Mouse (Mus musculus): ENCODE measurements at regions not wholly inside any gene's neighbourhood (a gene's known extent, or its start where the extent isn't known, plus 50 kb on each side); places are given as distances from the start of the nearest gene placed in this dataset.

- DNase-seq (ENCODE audit: low spot score in 2 of 2): no peak
Observed at GRCm38 (mm10) chr12:26785550-26785949, 316.5 kb downstream of the Cmpk2 start.

- DNase-seq (ENCODE audit: low spot score in 2 of 2): no peak
Observed at GRCm38 (mm10) chr12:26784426-26784825, 315.4 kb downstream of the Cmpk2 start.

GRCm38 (mm10) chr12:26783800-26784199 is 314.8 kb downstream of the Cmpk2 start:
- DNase-seq (ENCODE audit: low spot score in 2 of 2): no peak

DNA sequence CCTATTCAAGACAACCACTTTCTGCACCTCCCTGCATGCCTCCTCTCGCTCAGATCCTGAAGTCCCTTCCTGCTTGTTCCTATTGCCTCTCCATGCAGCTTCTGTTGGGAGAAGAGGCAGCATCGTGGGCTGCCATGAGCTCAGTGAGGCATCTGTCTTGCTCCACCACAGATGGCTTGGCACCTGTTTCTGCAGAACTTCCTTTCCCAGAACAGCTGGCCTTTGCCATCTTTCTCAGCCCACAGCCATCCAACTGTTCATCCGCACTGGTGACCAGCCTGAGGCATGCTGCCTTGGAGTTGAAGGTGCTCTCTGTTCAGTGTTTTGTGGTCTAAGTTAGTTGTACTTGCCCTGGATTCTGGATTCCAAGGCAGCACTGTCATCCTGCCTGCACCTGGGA is 312.5 kb downstream of the Cmpk2 start:
- DNase-seq (ENCODE audit: low spot score in 2 of 2): no peak

DNA sequence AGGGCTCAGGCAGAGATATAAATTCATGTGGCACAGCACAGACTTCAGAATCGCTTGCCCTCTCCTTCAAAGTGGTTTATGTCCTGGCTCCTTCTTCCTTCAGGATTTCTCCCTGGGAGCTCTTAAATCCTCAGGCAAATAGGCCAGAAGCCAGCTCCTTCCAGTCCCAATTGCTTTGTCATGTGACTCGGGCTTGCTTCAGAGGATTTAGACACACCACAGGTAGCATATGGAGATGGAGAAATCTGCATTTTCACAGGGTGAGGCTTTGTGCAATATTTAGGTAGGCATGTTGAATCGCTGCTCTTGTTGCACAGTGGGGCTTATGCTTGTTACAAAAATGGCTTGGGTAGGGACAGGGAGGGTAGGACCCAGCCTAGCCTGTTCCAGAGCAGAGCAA is 309.8 kb downstream of the Cmpk2 start:
- DNase-seq (ENCODE audit: low spot score in 2 of 2): no peak

GRCm38 (mm10) chr12:26776986-26777385 is 308.0 kb downstream of the Cmpk2 start:
- DNase-seq (ENCODE audit: low spot score in 2 of 2): no peak

DNA sequence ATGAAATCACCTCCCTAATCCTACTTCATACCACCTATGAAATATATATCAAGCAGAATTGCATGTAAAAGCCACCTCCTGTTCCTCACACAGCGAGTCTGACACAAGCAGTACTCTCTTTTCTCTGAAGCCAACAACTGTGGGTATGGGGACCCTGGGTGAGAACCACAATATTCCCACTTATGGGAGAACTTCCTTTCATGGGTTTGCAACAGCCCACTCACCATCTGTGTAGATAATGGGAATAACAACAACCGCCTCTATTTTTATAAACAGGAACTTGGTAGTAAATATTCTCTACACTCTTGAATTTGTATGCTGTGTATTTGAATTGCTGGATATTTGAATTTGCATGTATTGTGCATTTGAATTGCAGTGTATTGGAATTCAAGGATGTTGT is 305.0 kb downstream of the Cmpk2 start:
- DNase-seq (ENCODE audit: low spot score in 2 of 2): no peak

DNA sequence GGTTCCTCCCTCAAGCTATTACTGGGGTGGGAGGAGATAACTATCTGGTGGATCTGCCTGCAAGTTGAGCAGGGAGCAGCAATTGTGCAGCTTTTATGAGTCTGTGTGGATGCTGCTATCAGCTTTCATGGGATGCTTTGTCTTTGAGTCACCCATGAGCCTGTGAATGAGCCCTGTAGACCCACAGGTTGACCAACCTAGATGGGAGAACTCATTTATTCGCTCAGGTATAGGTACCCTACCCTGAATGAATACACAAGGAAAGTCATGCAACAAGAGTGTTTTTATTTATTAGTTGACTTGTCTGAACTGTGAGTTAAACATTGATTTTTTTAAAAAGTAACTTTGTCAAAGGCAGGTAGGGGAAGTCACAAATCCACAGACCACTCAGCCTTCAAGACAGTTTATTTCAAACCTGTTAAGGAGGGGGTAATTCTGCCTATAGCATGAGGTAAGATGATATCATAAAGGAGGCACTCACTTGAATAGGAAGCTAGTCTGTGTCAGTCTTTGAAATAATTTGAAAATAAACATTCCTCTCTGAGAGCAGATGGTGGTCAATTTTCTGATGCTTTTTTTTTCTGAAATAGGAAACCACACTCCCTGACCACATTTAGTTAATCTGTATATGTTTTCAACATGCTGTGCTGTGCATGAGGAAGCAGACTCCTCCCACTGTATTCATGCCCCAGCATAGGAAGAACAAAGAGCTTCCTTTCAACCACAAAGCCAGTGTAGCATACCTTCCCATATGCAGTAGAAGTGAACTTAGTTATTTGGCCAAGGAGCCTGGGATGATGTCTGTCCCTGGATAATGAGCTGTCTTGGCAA is 302.0 kb downstream of the Cmpk2 start:
- no peak for DNase-seq (ENCODE audit: low spot score in 2 of 2)

GRCm38 (mm10) chr12:26767551-26767950 is 298.5 kb downstream of the Cmpk2 start:
- no peak for DNase-seq (ENCODE audit: low spot score in 2 of 2)

- DNase-seq (ENCODE audit: low spot score in 2 of 2): no peak
Observed at GRCm38 (mm10) chr12:26758657-26759325, 289.8 kb downstream of the Cmpk2 start.

DNA sequence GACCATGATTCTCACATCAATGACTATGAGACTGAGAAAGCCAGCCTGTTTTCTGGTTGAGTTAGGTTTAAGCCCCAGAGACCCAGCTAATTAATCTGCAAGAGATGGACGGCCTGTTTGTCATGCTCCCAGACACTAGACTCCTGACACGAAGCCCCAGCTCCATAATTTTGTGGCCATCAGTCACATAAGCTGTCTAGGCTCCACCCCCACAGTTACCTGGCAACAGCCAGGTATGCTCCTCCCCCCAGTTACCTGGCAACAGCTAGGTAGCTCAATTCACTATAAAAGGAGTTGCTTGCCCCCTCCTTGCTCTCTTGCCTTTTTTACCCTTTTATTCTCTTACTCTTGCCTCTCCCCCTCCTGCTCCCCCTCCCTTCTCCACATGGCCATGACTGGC is 287.3 kb downstream of the Cmpk2 start:
- DNase-seq (ENCODE audit: low spot score in 2 of 2): no peak

- DNase-seq (ENCODE audit: low spot score in 2 of 2): no peak
Observed at GRCm38 (mm10) chr12:26754611-26755010, 285.6 kb downstream of the Cmpk2 start.

- no peak for DNase-seq (ENCODE audit: low spot score in 2 of 2)
Observed at GRCm38 (mm10) chr12:26734558-26734897, 265.5 kb downstream of the Cmpk2 start.

DNA sequence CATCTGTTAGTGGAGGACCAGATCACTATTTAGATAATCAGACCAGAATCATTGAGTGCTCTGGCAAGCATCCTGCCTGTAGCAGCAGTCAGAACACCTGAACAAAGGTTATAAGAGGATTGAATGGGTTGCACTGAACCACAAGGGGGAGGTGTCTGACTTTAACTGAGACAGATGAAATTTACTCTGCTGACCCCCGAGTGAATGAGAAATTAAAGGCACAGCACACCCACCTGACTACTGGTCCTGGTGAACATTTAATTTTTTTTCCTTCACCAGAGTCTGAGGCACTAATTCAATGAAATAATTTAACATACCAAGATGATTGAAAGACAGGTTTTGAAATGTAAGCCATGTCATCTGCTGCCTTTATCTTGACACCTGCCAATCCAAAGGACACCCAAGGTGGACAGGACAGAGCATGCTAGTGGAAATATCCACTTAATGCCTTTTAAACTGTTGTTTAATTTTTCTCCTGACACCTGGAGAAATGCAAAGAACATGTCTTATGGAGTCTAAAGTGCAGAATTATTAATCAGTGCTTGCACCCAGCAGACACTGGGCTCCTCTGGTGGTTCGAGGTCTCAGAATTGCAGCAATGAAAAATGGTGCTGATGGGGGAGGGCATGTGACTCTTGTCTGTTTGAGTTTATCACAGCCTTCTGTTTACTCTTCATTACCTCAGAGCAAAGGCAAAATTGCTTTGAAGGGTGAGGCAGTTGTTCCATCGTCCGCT is 265.0 kb downstream of the Cmpk2 start:
- DNase-seq (ENCODE audit: low spot score in 2 of 2): no peak

DNA sequence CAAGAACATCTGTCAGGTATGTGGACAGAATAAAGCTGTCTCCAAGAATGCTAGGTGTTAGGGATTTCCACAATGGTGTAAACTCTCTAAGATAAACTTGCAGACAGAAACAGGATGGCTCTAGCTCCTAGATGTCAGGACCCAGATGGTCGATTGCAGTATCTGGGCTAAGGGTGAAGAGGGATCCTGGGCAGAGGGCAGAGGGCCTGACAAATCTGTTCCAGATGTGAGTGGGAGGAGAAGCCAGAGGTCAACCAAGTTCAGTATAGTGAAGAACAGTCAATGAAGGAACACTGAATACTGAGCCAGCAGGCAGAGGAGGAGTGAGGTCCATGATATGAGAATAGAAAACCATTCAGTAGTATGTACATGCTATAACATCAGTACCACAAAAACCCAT is 254.4 kb downstream of the Cmpk2 start:
- no peak for DNase-seq (ENCODE audit: low spot score in 2 of 2)

- DNase-seq (ENCODE audit: low spot score in 2 of 2): no peak
Observed at GRCm38 (mm10) chr12:26698838-26699237, 229.8 kb downstream of the Cmpk2 start.

DNA sequence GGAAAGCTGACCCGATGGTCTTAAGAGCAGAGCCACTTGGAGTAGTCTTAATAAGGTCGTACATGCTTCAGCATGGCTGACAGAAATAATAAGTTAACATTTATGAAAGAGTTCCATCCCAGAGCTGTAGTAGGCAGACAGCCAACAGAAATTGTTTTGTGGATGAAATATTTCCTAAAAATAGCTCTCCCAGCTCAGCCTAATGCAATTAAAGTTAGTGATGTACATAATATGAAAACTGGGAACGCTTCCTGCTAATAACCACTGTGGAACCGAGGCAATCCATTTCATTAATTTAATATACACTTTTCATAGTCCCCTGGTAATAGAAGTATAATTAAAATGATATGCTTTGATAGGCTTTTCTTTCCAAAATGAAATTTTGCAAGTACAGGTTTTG is 219.0 kb downstream of the Cmpk2 start:
- no peak for DNase-seq (ENCODE audit: low spot score in 2 of 2)

DNA sequence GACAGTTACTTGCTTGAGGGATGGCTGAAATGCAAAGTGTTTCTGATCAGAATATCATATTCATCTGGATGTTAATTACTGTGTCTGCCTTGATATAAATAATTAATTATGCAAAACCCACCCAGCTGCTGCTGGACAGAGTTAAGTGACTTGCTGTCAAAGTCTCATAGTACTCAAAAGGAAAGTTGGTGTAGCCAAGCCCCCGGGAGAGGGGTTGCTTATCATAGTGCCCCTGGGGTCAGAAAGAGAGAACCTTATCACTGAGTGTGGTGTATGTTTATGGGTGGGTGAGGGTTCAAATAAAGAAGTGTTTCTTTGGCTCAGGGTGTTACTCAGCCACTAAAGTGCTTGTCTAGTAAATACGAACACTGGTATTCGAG is 211.6 kb downstream of the Cmpk2 start:
- no peak for DNase-seq (ENCODE audit: low spot score in 2 of 2)

- no peak for DNase-seq (ENCODE audit: low spot score in 2 of 2)
Observed at GRCm38 (mm10) chr12:26679887-26680567, 211.0 kb downstream of the Cmpk2 start.

GRCm38 (mm10) chr12:26665466-26665865 is 196.5 kb downstream of the Cmpk2 start:
- no peak for DNase-seq (ENCODE audit: low spot score in 2 of 2)

- no peak for DNase-seq (ENCODE audit: low spot score in 2 of 2)
Observed at GRCm38 (mm10) chr12:26654251-26654650, 185.2 kb downstream of the Cmpk2 start.

GRCm38 (mm10) chr12:26653781-26654180 is 184.8 kb downstream of the Cmpk2 start:
- DNase-seq (ENCODE audit: low spot score in 2 of 2): no peak

All from heart, adult 9 months (tissue).